Mouse (Mus musculus) right cerebral cortex, postnatal 25 days (tissue): Measurements from ENCODE around the gene Sirt7.
"Not testable (repeated sequence)": the region's sequence is repeated elsewhere in the genome, so short reads cannot be mapped to it uniquely, and the experiment has no call there.

Source experiments
- DNase-seq: peaks from one replicate; pipeline ENCODE4 v3.0.0; 2022

Gene Sirt7

GRCm38 (mm10) chr11:120616617-120617294 is 8.3 kb downstream of the Sirt7 start:
- no peak for DNase-seq

- DNase-seq: no peak
These were observed 9.3 kb downstream of the Sirt7 start for GRCm38 (mm10) chr11:120615606-120616203.

GRCm38 (mm10) chr11:120615167-120615566 is 9.9 kb downstream of the Sirt7 start:
- DNase-seq: no peak

- DNase-seq: no peak
These were observed 11.1 kb downstream of the Sirt7 start for GRCm38 (mm10) chr11:120613976-120614375.

- no peak for DNase-seq
These were observed 11.5 kb downstream of the Sirt7 start for GRCm38 (mm10) chr11:120613481-120613972.

- DNase-seq: no peak
These were observed 12.3 kb downstream of the Sirt7 start for GRCm38 (mm10) chr11:120612763-120613162.

- DNase-seq: no peak
These were observed 14.5 kb downstream of the Sirt7 start for GRCm38 (mm10) chr11:120610477-120611046.

- no peak for DNase-seq
These were observed 15.8 kb downstream of the Sirt7 start for GRCm38 (mm10) chr11:120609250-120609649.

- no peak for DNase-seq
These were observed 16.6 kb downstream of the Sirt7 start, which contains the start of gene Npb for GRCm38 (mm10) chr11:120608241-120609034. Gene Npb (plus strand): TSS chr11:120608477.

- no peak for DNase-seq
These were observed 18.3 kb downstream of the Sirt7 start for GRCm38 (mm10) chr11:120606764-120607163.

GRCm38 (mm10) chr11:120605667-120606066 is 19.4 kb downstream of the Sirt7 start:
- no peak for DNase-seq

- DNase-seq: no peak
These were observed 21.5 kb downstream of the Sirt7 start for GRCm38 (mm10) chr11:120603545-120603944.

GRCm38 (mm10) chr11:120600716-120601115 is 24.3 kb downstream of the Sirt7 start:
- DNase-seq: no peak

- no peak for DNase-seq
These were observed 26.0 kb downstream of the Sirt7 start for GRCm38 (mm10) chr11:120598990-120599549.

- peak; percentile 96 for DNase-seq
These were observed 26.6 kb downstream of the Sirt7 start, which contains the start of the genes Alyref and Anapc11 for GRCm38 (mm10) chr11:120598283-120598989. Gene Alyref (minus strand): TSS chr11:120598365. Gene Anapc11 (plus strand): TSS chr11:120598421.

- no peak for DNase-seq
These were observed 27.5 kb downstream of the Sirt7 start for GRCm38 (mm10) chr11:120597240-120598235.

GRCm38 (mm10) chr11:120588531-120588930 is 36.5 kb downstream of the Sirt7 start:
- DNase-seq: no peak

GRCm38 (mm10) chr11:120583937-120584336 is 41.1 kb downstream of the Sirt7 start:
- DNase-seq: no peak

GRCm38 (mm10) chr11:120582982-120583293 is 42.1 kb downstream of the Sirt7 start:
- not testable (repeated sequence) for DNase-seq

GRCm38 (mm10) chr11:120582268-120582981 is 42.6 kb downstream of the Sirt7 start:
- no peak for DNase-seq
